Mouse (Mus musculus): Measurements from ENCODE around the gene Brd3. TPM values are rescaled to one million over a fixed set of nuclear protein-coding genes. Genes with fewer than 3 reads are reported as not detected.
A peak's percentile ranks its signal among the peaks of the same experiment; 100 is the strongest.

The Brd3 gene
- total RNA-seq, 1 experiment from 2014 or later: 92.0 TPM

GRCm38 (mm10) chr2:27471170-27471584 is 36.3 kb downstream of the Brd3 start:
- DNase-seq: no peak

- DNase-seq: no peak
Observed at GRCm38 (mm10) chr2:27470535-27470934, 36.9 kb downstream of the Brd3 start.

- peak; percentile 72 for DNase-seq
Observed at GRCm38 (mm10) chr2:27469991-27470355, 37.5 kb downstream of the Brd3 start.

GRCm38 (mm10) chr2:27469292-27469990 is 38.0 kb downstream of the Brd3 start:
- DNase-seq: no peak

GRCm38 (mm10) chr2:27462901-27463300 is 44.6 kb downstream of the Brd3 start:
- DNase-seq: peak; percentile 17

- DNase-seq: peak; percentile 3
Observed at GRCm38 (mm10) chr2:27461881-27462660, 45.4 kb downstream of the Brd3 start.

GRCm38 (mm10) chr2:27460651-27461050 is 46.8 kb downstream of the Brd3 start:
- peak; percentile 90 for DNase-seq

- no peak for DNase-seq
Observed at GRCm38 (mm10) chr2:27460163-27460562, 47.3 kb downstream of the Brd3 start.

- peak; percentile 6 for DNase-seq
Observed at GRCm38 (mm10) chr2:27459735-27460134, 47.7 kb downstream of the Brd3 start.

GRCm38 (mm10) chr2:27450226-27450625 is 57.2 kb downstream of the Brd3 start:
- peak; percentile 82 for DNase-seq

- DNase-seq: no peak
Observed at GRCm38 (mm10) chr2:27447782-27448181, 59.7 kb downstream of the Brd3 start.

- DNase-seq: peak; percentile 81
Observed at GRCm38 (mm10) chr2:27446812-27447211, 60.6 kb downstream of the Brd3 start.

- no peak for DNase-seq
Observed at GRCm38 (mm10) chr2:27445910-27446309, 61.6 kb downstream of the Brd3 start.

GRCm38 (mm10) chr2:27443450-27443708 is 64.1 kb downstream of the Brd3 start:
- DNase-seq: no peak

GRCm38 (mm10) chr2:27442708-27443449 is 64.6 kb downstream of the Brd3 start:
- peak; percentile 54 for DNase-seq

- peak; percentile 98 for DNase-seq
Observed at GRCm38 (mm10) chr2:27441767-27442707, 65.4 kb downstream of the Brd3 start, which contains the start of gene Brd3os. TSS of gene Brd3os (plus strand) at chr2:27442324.

GRCm38 (mm10) chr2:27438281-27438680 is 69.2 kb downstream of the Brd3 start:
- DNase-seq: peak; percentile 75

GRCm38 (mm10) chr2:27437876-27438275 is 69.6 kb downstream of the Brd3 start:
- DNase-seq: peak; percentile 71

GRCm38 (mm10) chr2:27432599-27432998 is 74.9 kb downstream of the Brd3 start:
- no peak for DNase-seq

GRCm38 (mm10) chr2:27430621-27431020 is 76.8 kb downstream of the Brd3 start:
- DNase-seq: no peak

- DNase-seq: peak; percentile 92
Observed at GRCm38 (mm10) chr2:27428071-27428470, 79.4 kb downstream of the Brd3 start.
